Mouse (Mus musculus) pancreas, adult 10 weeks (tissue): ENCODE measurements around the gene 4933417A18Rik. TPM values are rescaled to one million over a fixed set of nuclear protein-coding genes. Genes with fewer than 3 reads are reported as not detected.

Experiments
- polyA plus RNA-seq: library from polyadenylated mRNA; stranded (reverse); fragments of 350-450 nt; fragmentation: Illumina TruSeq; extraction: RNeasy Lipid Tissue Mini Kit (QIAGEN cat#74804); gene quantifications from one replicate; pipeline ENCODE4 v1.2.3, GENCODE M21; 2015; ENCODE audit warnings: low read depth, low replicate concordance; ENCODE audit not compliant: insufficient read depth

Gene 4933417A18Rik
- polyA plus RNA-seq, result not detected

GRCm38 (mm10) chr13:34924210-34924609 is at the start of gene 4933417A18Rik, which contains the start of gene Fam217a:
TSS of gene 4933417A18Rik (plus strand) at chr13:34924409.
TSS of gene Fam217a (minus strand) at chr13:34924310.

GRCm38 (mm10) chr13:34875166-34875710 is 49.0 kb upstream of the 4933417A18Rik start, which contains the start of gene Prpf4b:
TSS of gene Prpf4b (plus strand) at chr13:34875302.

GRCm38 (mm10) chr13:34963511-34964397 is 39.5 kb downstream of the 4933417A18Rik start, which contains the start of gene Eci3:
TSS of gene Eci3 (minus strand) at chr13:34963810.

Other genes starting within 250 kb of the 4933417A18Rik start
- gene Fam50b, start 189.6 kb upstream of the 4933417A18Rik start, polyA plus RNA-seq, result not detected
- 68.7 TPM for gene Prpf4b, start 49.1 kb upstream of the 4933417A18Rik start, polyA plus RNA-seq
- gene Fam217a, start 99 bp upstream of the 4933417A18Rik start, polyA plus RNA-seq, result not detected
- gene Eci3, start 39.4 kb downstream of the 4933417A18Rik start, polyA plus RNA-seq, result 1.9 TPM
- 22.2 TPM for gene Eci2, start 102.7 kb downstream of the 4933417A18Rik start, polyA plus RNA-seq